Mouse (Mus musculus): Measurements from ENCODE around the gene Ankrd33b.

GRCm38 (mm10) chr15:31258029-31258692, 109.4 kb downstream of the Ankrd33b start:
- TF ChIP-seq EP300 (IDR thresholded peaks at IDR 0.05; ENCODE audit: low read depth) (no peak), CTCF (IDR thresholded peaks at IDR 0.05; ENCODE audit: low read depth) (no peak)

Measured in heart, postnatal 0 days (tissue).